Mouse (Mus musculus) thymus, adult 2 months (tissue): ENCODE results near the gene Ccsap.

ENCODE experiments used
- CTCF ChIP-seq: fragments of 200-500 bp; IDR thresholded peaks from 2 replicates; pipeline ENCODE4 v1.5.1; 2012; ENCODE audit warnings: mild to moderate bottlenecking, control low read depth, low read length, moderate library complexity, borderline replicate concordance; ENCODE audit not compliant: control insufficient read depth, poor library complexity, insufficient read depth; ENCODE audit errors: extremely low read depth
- POLR2A ChIP-seq: fragments of 200-500 bp; IDR thresholded peaks from 2 replicates; pipeline ENCODE4 v1.6.1; 2012; ENCODE audit warnings: mild to moderate bottlenecking, low read length, control low read depth, moderate library complexity; ENCODE audit not compliant: control insufficient read depth, poor library complexity, insufficient read depth; ENCODE audit errors: extremely low read depth

GRCm38 (mm10) chr8:123827523-123827922 is 32.5 kb downstream of the Ccsap start:
- TF ChIP-seq CTCF (no peak), POLR2A (no peak)
